Mouse (Mus musculus): ENCODE results near the gene Hoxc9. TPM values are rescaled to one million over a fixed set of nuclear protein-coding genes. Genes with fewer than 3 reads are reported as not detected.

The Hoxc9 gene
- total RNA-seq, 2 experiments from 2014 or later, result 5.0 to 5.5 TPM

Small RNA genes within 50 kb of the gene (microRNA-seq; reads per million reads assigned to microRNA genes)
- gene Mir196a-2 (1,579 to 2,519 reads per million in 2 experiments), gene Mir615 (317 to 375 reads per million in 2 experiments)

Other genes starting within 250 kb of the Hoxc9 start
- not detected for gene Hoxc13, start 55.3 kb upstream of the Hoxc9 start, total RNA-seq (2021)
- not detected for gene Hoxc12, start 39.7 kb upstream of the Hoxc9 start, total RNA-seq (2021)
- gene Hoxc11, start 22.0 kb upstream of the Hoxc9 start, total RNA-seq (2021), result 1 to 10 TPM; 5.6 to 8.1 TPM
- gene Hoxc10, start 9.6 kb upstream of the Hoxc9 start, total RNA-seq (2021), result 10 to 100 TPM; 70.5 to 75.2 TPM
- 1 to 10 TPM; 1.9 to 2.3 TPM for gene Hoxc5, start 9.0 kb upstream of the Hoxc9 start, total RNA-seq (2021)
- 1 to 10 TPM; 1.5 to 2.0 TPM for gene Hoxc8, start 14.2 kb downstream of the Hoxc9 start, total RNA-seq (2021)
- gene Hoxc6, start 21.8 kb downstream of the Hoxc9 start, total RNA-seq (2021), result 1 to 10 TPM; 6.8 to 7.0 TPM
- gene Hoxc4, start 42.5 kb downstream of the Hoxc9 start, total RNA-seq (2021), result 1 to 10 TPM; 4.1 to 4.2 TPM
- 10 to 100 TPM in 1 of 2 experiments, 1 to 10 TPM in 1; 9.9 to 11.3 TPM for gene Smug1, start 190.7 kb downstream of the Hoxc9 start, total RNA-seq (2021)

All from gastrocnemius, postnatal 36 days (tissue).